Mouse (Mus musculus) neural tube, embryonic 11.5 days (tissue): Measurements from ENCODE around the gene Fam219b. TPM values are rescaled to one million over a fixed set of nuclear protein-coding genes. Genes with fewer than 3 reads are reported as not detected.
A peak's percentile ranks its signal among the peaks of the same experiment; 100 is the strongest.

Experiments
- ATAC-seq: fragments of 200-750 bp; cut with Nextera tagmentation; 2 replicates; pipeline ENCODE4 v1.8.0; 2017; ENCODE audit warnings: moderate number of reproducible peaks, mild to moderate bottlenecking, moderate TSS enrichment, moderate library complexity; ENCODE audit not compliant: insufficient read depth, low FRiP score, low TSS enrichment
- DNase-seq: peaks from one replicate; pipeline ENCODE4 v3.0.0-alpha.2; 2015; ENCODE audit warnings: low spot score
- H3K27ac ChIP-seq: fragments of 300-500 bp; sonication (generic); 2 replicates; pipeline ENCODE4 v1.5.1; 2014; ENCODE audit warnings: low read depth, mild to moderate bottlenecking, low read length
- H3K27me3 ChIP-seq: fragments of 300-500 bp; sonication (generic); 2 replicates; pipeline ENCODE4 v1.6.1; 2014; ENCODE audit warnings: mild to moderate bottlenecking, low read length, mixed read lengths; ENCODE audit not compliant: control insufficient read depth, insufficient read depth
- H3K36me3 ChIP-seq: fragments of 300-500 bp; sonication (generic); 2 replicates; pipeline ENCODE4 v1.6.1; 2014; ENCODE audit warnings: mild to moderate bottlenecking, low read length, moderate library complexity, mixed read lengths; ENCODE audit not compliant: control insufficient read depth, insufficient read depth
- H3K4me1 ChIP-seq: fragments of 300-500 bp; sonication (generic); 2 replicates; pipeline ENCODE4 v1.6.1; 2014; ENCODE audit warnings: low read length, mixed read lengths; ENCODE audit not compliant: control insufficient read depth, insufficient read depth
- H3K4me2 ChIP-seq: fragments of 300-500 bp; sonication (generic); 2 replicates; pipeline ENCODE4 v1.6.1; 2014; ENCODE audit warnings: low read depth, mild to moderate bottlenecking, moderate library complexity
- H3K4me3 ChIP-seq: fragments of 300-500 bp; sonication (generic); 2 replicates; pipeline ENCODE4 v1.5.1; 2014; ENCODE audit warnings: low read depth, low read length
- H3K9ac ChIP-seq: fragments of 300-500 bp; sonication (generic); 2 replicates; pipeline ENCODE4 v1.6.1; 2014; ENCODE audit warnings: mild to moderate bottlenecking, low read length
- H3K9me3 ChIP-seq: fragments of 300-500 bp; sonication (generic); 2 replicates; pipeline ENCODE4 v1.6.1; 2016; ENCODE audit warnings: low read length; ENCODE audit not compliant: control insufficient read depth
- WGBS: fragments of 180-500 bp; shearing (Covaris S2); extraction: QIAGEN DNeasy Blood & Tissue Kit; methylation state at CpG from one replicate; pipeline ENCODE4 v1.1.7; 2014; 5-methylcytosine and 5-hydroxymethylcytosine counted together
- polyA plus RNA-seq: library from polyadenylated mRNA; unstranded; fragments of >200 nt; fragmentation: Nextera tagmentation; extraction: Ambion mirVana; gene quantifications from 2 replicates; pipeline ENCODE4 v1.2.1, GENCODE M21; 2014

Gene Fam219b
- polyA plus RNA-seq, 1 experiment from 2014 or later, result 15.9 TPM

- Histone ChIP-seq H3K27ac (no peak overlapping the region), H3K27me3 (no peaks in the 10 kb centered on the region), H3K4me3 (no peak overlapping the region), H3K36me3 (peaks cover 5% of the 10 kb centered on the region), H3K9me3 (no peaks in the 10 kb centered on the region), H3K4me2 (no peak overlapping the region), H3K4me1 (peaks cover 6% of the 10 kb centered on the region; the same call in 1 of the 2 replicates), H3K9ac (no peak overlapping the region)
- DNase-seq (no peak), ATAC-seq (no peak)
- WGBS, result 92% methylated on average over 3 of the region's 3 CpGs
These were observed 47.7 kb downstream of the Fam219b start for GRCm38 (mm10) chr9:57584991-57585390.

- DNase-seq (peak; percentile 79), ATAC-seq (peak; percentile 87)
- Histone ChIP-seq H3K27me3 (no peaks in the 10 kb centered on the region), H3K4me1 (peaks cover 13% of the 10 kb centered on the region), H3K27ac (peak within 1 kb of the TSS; percentile 49; the same call in 1 of the 2 replicates), H3K36me3 (peaks cover 2% of the 10 kb centered on the region), H3K4me3 (peak within 1 kb of the TSS; percentile 63), H3K9ac (peak within 1 kb of the TSS; percentile 60), H3K9me3 (no peaks in the 10 kb centered on the region), H3K4me2 (peak within 1 kb of the TSS; percentile 94)
- WGBS, result under 1% methylated on average over 58 of the region's 58 CpGs
These were observed 52.1 kb downstream of the Fam219b start, which contains the start of gene Ulk3 for GRCm38 (mm10) chr9:57589224-57590126. TSS of gene Ulk3 (plus strand) at chr9:57589452.

DNA sequence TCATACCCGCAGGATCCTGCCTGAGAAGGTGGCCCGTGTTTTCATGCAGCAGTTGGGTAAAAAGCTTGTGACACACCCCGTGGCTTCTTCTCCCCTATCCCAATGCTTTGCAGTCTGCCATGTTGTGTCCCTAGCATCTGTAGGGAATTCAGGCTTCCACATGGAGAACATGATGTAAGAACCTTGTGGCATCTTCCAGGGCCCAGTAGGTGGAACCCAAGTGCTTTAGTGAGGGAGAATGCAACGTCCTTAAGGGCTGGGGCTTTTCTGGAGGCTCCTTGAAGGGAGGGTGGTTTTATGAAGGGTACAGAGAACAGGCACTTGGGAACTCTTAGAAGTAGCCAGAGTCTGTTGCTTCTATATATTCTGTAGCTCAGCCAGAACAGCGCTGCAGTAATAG is 53.4 kb downstream of the Fam219b start:
- H3K4me3 ChIP-seq, result no peak overlapping the region
- H3K36me3 ChIP-seq, result peaks cover 2% of the 10 kb centered on the region
- peaks cover 13% of the 10 kb centered on the region for H3K4me1 ChIP-seq
- no peaks in the 10 kb centered on the region for H3K27me3 ChIP-seq
- no peak overlapping the region for H3K4me2 ChIP-seq
- H3K9ac ChIP-seq, result no peak overlapping the region
- no peak for ATAC-seq
- no peak overlapping the region for H3K27ac ChIP-seq
- no peak for DNase-seq
- H3K9me3 ChIP-seq, result no peaks in the 10 kb centered on the region
- WGBS, result 35% methylated on average over 5 of the region's 5 CpGs

Other genes with a start within 250 kb of the Fam219b start
- 22.5 and 24.7 TPM in 2 replicates for gene Ppcdc, start 97.4 kb upstream of the Fam219b start, polyA plus RNA-seq
- 13.2 and 15.0 TPM in 2 replicates for gene Scamp5, start 69.5 kb upstream of the Fam219b start, polyA plus RNA-seq
- 8.7 and 8.8 TPM in 2 replicates for gene Rpp25, start 33.5 kb upstream of the Fam219b start, polyA plus RNA-seq
- 688 and 702 TPM in 2 replicates for gene Cox5a, start 16.3 kb upstream of the Fam219b start, polyA plus RNA-seq
- gene Mpi, start 15.2 kb downstream of the Fam219b start, polyA plus RNA-seq, result 52.8 and 53.0 TPM in 2 replicates
- 56.7 and 59.6 TPM in 2 replicates for gene Scamp2, start 23.4 kb downstream of the Fam219b start, polyA plus RNA-seq
- gene Ulk3, start 51.9 kb downstream of the Fam219b start, polyA plus RNA-seq, result 7.3 and 10.9 TPM in 2 replicates
- gene Cplx3, start 68.8 kb downstream of the Fam219b start, polyA plus RNA-seq, result 0.42 TPM in 1 of 2 replicates, not detected in the other
- gene Lman1l, start 83.2 kb downstream of the Fam219b start, polyA plus RNA-seq, result not detected in 2 replicates
- 29.9 and 35.2 TPM in 2 replicates for gene Csk, start 116.1 kb downstream of the Fam219b start, polyA plus RNA-seq
- gene Cyp1a2, start 146.2 kb downstream of the Fam219b start, polyA plus RNA-seq, result not detected in 2 replicates
- gene Cyp1a1, start 150.4 kb downstream of the Fam219b start, polyA plus RNA-seq, result not detected in 2 replicates
- 30.2 and 31.1 TPM in 2 replicates for gene Edc3, start 171.0 kb downstream of the Fam219b start, polyA plus RNA-seq
- gene Clk3, start 228.3 kb downstream of the Fam219b start, polyA plus RNA-seq, result 88.4 and 97.3 TPM in 2 replicates